Comparison of ENCODE assay signal across 19 mouse cellular contexts in the genomic region with DNA sequence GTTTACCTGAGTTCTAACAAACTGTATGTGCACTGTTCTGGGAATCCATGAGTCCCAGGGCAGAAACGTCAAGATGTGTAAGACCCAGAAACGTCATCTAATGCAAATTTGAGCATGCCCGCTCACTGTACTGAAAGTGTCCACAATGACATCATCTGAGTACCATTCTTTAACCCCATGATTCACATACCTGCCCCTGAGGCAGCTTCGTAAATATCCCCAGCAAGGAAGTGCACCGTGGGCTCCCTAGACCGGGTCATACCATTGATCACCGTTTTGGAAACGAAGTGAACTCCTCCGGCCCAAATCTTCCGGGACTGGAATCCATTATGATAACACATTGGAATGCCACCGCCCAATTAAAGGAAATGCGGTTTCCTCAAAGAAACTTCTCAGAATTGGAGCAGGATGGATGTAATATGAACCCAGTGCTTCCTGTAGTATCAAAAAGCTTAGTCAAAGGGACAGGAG. TPM values are rescaled to one million over a fixed set of nuclear protein-coding genes. Genes with fewer than 3 reads are reported as not detected.
DNase-seq lines count a peak whose midpoint lies in the region; ATAC-seq lines count a peak whose summit lies in the region.
"Had no signal": no experiment of that assay in that cellular context is flagged by ENCODE, and none has a peak within 500 bp of the region (broad histone marks: within the 10 kb centered on the region; RNA-seq: fewer than 3 reads in every experiment).

No protein-coding gene starts in this region.

- no peaks in the 10 kb centered on the region for H3K36me3 ChIP-seq in kidney, embryonic 15.5 days
- no peaks in the 10 kb centered on the region for H3K36me3 ChIP-seq in forebrain, embryonic 15.5 days
- H3K36me3 ChIP-seq: hindbrain, embryonic 15.5 days; liver, embryonic 12.5 days; midbrain, embryonic 12.5 days had no signal

- peaks cover 39% of the 10 kb centered on the region for H3K4me1 ChIP-seq in kidney, embryonic 15.5 days
- peaks cover 14% of the 10 kb centered on the region for H3K4me1 ChIP-seq in forebrain, embryonic 15.5 days
- H3K4me1 ChIP-seq: hindbrain, embryonic 15.5 days; liver, embryonic 12.5 days; midbrain, embryonic 12.5 days had no signal

- no peaks in the 10 kb centered on the region for H3K9me3 ChIP-seq in kidney, embryonic 15.5 days (replicated peaks)
- H3K9me3 ChIP-seq in forebrain, embryonic 15.5 days: no peaks in the 10 kb centered on the region
- H3K9me3 ChIP-seq: hindbrain, embryonic 15.5 days; liver, embryonic 12.5 days; midbrain, embryonic 12.5 days had no signal

- H3K4me3 ChIP-seq in kidney, embryonic 15.5 days (replicated peaks): no peak overlapping the region
- H3K4me3 ChIP-seq in forebrain, embryonic 15.5 days: no peak overlapping the region
- H3K4me3 ChIP-seq: hindbrain, embryonic 15.5 days; liver, embryonic 12.5 days; midbrain, embryonic 12.5 days had no signal

- H3K4me2 ChIP-seq in kidney, embryonic 15.5 days: no peak overlapping the region
- no peak overlapping the region for H3K4me2 ChIP-seq in forebrain, embryonic 15.5 days (replicated peaks)
- H3K4me2 ChIP-seq: hindbrain, embryonic 15.5 days; liver, embryonic 12.5 days; midbrain, embryonic 12.5 days had no signal

- DNase-seq in kidney, adult 11 months: no peak
- peak; percentile 49 for DNase-seq in CD4-positive, CD25-positive, alpha-beta regulatory T cell, adult 2 months (ENCODE audit: low read depth, low spot score)
- peak; percentile 62 for DNase-seq in T-cell, adult 2 months (ENCODE audit: low spot score)
- DNase-seq in heart, postnatal 14 days: no peak
- no peak for DNase-seq in right cerebral cortex, adult 2 months (ENCODE audit: low spot score in 2 of 2)
- DNase-seq: cerebellum, adult 11 months; gastrocnemius, postnatal 14 days; kidney, adult 9 months; layer of hippocampus, adult 9-11 months; left cerebral cortex, postnatal 4 days; lung, postnatal 36 days; right cerebral cortex, postnatal 14 days; thymus, postnatal 36 days had no signal

- H3K27me3 ChIP-seq in kidney, embryonic 15.5 days: no peaks in the 10 kb centered on the region
- no peaks in the 10 kb centered on the region for H3K27me3 ChIP-seq in forebrain, embryonic 15.5 days
- H3K27me3 ChIP-seq: hindbrain, embryonic 15.5 days; midbrain, embryonic 12.5 days had no signal

- no peak overlapping the region for H3K9ac ChIP-seq in kidney, embryonic 15.5 days
- no peak overlapping the region for H3K9ac ChIP-seq in forebrain, embryonic 15.5 days (replicated peaks)
- H3K9ac ChIP-seq: hindbrain, embryonic 15.5 days; liver, embryonic 12.5 days; midbrain, embryonic 12.5 days had no signal

- ATAC-seq in kidney, embryonic 15.5 days (replicated peaks; ENCODE audit: low FRiP score): no peak
- peak; percentile 72 for ATAC-seq in inflammation-experienced regulatory T-cells, adult 6 months
- ATAC-seq in forebrain, embryonic 15.5 days (replicated peaks): no peak
- ATAC-seq: liver, embryonic 12.5 days had no signal

- intact Hi-C loops in heart, postnatal 14 days (cut with DNase I): no loop called here

- WGBS in kidney, embryonic 15.5 days: 55% methylated on average over 12 of the region's 12 CpGs
- WGBS in forebrain, embryonic 15.5 days: 65% methylated on average over 12 of the region's 12 CpGs

- H3K27ac ChIP-seq in kidney, embryonic 15.5 days: peak overlapping the region; percentile 37
- no peak overlapping the region for H3K27ac ChIP-seq in forebrain, embryonic 15.5 days (replicated peaks)
- H3K27ac ChIP-seq: hindbrain, embryonic 15.5 days; liver, embryonic 12.5 days; midbrain, embryonic 12.5 days had no signal

RNA-seq across cellular contexts. Expression of a gene that starts 57.8 kb away (rescaled TPM):
- polyA plus RNA-seq in kidney, embryonic 15.5 days (2015; fragmentation: Nextera tagmentation; extraction: Ambion mirVana): 29.8 and 30.9 TPM in 2 replicates
- polyA plus RNA-seq in inflammation-experienced regulatory T-cells, adult 6 months (2017; shearing (Covaris generic)): 10 to 100 TPM; 19.1 to 30.1 (median 25.2) TPM
- 4.4 and 5.1 TPM in 2 replicates for polyA plus RNA-seq in forebrain, embryonic 15.5 days (2015; fragmentation: Nextera tagmentation; extraction: Ambion mirVana)
- total RNA-seq in heart, postnatal 14 days (2021): 10 to 100 TPM in 1 of 2 experiments, 1 to 10 TPM in 1; 8.5 to 10.7 TPM

Comparison
In these comparisons a context has a peak if more than half of its experiments do, and no peak if none do; other contexts are left out.
1. DNase-seq: peak in CD4-positive, CD25-positive, alpha-beta regulatory T cell, adult 2 months (single experiment) and T-cell, adult 2 months (single experiment); none in kidney, adult 11 months (single experiment), heart, postnatal 14 days (0 of 2) and right cerebral cortex, adult 2 months (0 of 2).